Mouse (Mus musculus): ENCODE results near the gene Arl9.
"Not testable (repeated sequence)": the region's sequence is repeated elsewhere in the genome, so short reads cannot be mapped to it uniquely, and the experiment has no call there.

The Arl9 gene

DNA sequence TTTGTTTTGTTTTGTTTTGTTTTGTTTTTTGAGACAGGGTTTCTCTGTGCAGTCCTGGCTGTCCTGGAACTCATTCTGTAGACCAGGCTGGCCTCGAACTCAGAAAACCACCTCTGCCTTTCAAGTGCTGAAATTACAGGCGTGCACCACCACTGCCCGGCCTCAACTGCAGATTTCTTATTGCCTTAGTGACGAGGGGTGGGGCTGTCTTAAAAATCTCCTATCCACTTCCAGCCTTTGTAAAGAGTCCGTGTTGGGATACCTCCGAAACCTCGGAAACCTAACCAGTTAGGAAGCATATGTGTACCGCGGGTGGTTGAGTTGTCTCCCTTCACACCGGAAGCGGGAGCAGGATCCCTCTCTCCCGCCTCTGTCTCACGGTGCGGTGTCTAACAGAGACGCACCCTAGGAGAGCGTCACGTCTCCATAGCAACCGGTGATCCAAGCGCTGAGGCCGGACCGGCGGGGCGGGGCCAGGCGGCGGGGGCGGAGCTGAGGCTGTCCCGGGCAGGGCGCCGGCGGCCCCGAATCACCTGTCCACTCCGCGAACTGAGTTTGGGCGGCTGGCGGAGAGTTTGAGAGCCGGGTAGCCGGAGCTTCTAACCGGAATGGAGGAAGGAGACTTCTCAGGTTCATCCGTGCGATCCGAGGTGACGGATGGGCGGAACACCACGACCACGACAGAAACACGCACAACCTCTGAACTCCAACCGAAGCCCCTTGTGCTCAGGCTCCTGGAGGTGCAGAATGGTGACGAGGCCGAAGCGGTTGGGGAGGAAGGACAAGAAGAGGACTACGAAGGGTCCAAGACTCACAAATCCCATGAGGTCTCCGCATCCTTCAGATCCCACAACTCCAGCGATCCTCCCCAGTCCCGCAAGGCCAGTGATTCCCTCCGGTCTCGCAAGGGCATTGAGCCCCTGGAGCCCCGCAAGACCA is 12.0 kb downstream of the Arl9 start, which contains the start of gene Thegl:
Gene Thegl, plus strand, starts transcription at position 480 of the 939 bp plus-strand sequence.
- DNase-seq (ENCODE audit: low spot score), result peak; percentile 84

DNA sequence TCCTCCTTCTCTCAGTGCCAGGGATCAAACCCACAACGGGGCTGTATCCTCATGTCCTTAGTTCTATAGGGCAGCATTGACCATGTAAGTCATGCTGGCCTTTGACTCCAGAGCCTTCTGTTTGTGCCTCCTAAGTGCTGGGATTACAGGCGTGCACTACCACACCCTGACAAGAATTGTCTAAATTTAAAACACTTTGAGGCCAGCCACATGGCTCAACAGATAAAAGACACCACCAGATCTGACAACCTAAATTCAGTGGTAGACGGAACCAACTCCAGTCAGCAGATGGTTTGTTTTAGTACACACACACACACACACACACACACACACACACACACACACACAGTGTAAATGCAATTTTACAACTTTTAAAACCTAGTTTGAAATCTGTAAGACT is 24.2 kb downstream of the Arl9 start:
- no peak for DNase-seq (ENCODE audit: low spot score)

DNA sequence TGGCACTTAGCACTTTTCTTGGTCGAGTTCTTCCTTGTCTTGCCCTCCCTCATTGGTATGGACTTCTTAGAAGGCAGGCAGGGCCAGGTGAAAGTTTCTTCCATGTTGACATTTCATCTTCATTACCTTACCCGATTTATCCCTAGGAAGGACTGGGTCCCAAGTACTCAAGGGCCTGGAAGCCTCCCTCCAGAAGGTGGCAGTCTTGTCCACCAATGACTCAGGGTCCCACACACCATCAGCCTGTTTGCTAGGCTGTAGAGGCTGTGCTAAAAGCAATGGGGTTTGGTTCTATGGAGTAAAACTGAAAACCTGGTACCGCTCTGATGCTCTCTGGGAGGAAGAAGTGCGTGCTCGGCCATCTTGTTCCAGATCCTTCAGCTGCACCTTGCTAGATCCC is 25.9 kb downstream of the Arl9 start:
- no peak for DNase-seq (ENCODE audit: low spot score)

DNA sequence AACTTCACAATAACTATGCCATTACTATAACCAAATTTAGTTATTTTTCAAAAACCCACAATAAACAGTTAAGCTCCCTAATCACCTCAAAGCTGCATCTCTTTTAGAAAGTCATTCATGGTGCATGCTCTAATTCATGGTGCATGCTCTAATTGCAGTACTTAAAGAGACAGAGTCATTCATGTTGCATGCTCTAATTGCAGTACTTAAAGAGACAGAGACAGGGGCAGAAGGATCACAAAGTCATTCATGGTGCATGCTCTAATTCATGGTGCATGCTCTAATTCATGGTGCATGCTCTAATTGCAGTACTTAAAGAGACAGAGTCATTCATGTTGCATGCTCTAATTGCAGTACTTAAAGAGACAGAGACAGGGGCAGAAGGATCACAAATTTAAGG is 31.2 kb downstream of the Arl9 start:
- not testable (repeated sequence) for DNase-seq (ENCODE audit: low spot score)

DNA sequence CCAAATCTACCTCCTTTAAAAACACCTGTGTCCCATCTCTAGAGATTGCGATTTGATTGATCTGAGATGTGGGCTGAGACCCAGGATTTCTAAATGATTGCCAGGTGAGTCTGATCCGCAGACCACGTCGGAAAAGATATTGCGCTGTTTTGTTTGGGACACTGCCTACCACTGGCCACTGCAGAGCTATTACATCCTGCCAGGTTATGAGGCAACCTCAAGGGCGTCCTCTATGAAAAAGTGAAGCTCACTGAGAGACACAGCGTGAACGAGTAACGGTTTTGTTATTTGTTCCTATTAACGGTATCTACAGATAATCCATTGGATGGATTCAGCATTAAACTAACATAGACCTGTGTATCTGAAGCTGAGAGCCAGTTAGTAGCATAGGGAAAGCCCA is 34.6 kb downstream of the Arl9 start:
- no peak for DNase-seq (ENCODE audit: low spot score)

DNA sequence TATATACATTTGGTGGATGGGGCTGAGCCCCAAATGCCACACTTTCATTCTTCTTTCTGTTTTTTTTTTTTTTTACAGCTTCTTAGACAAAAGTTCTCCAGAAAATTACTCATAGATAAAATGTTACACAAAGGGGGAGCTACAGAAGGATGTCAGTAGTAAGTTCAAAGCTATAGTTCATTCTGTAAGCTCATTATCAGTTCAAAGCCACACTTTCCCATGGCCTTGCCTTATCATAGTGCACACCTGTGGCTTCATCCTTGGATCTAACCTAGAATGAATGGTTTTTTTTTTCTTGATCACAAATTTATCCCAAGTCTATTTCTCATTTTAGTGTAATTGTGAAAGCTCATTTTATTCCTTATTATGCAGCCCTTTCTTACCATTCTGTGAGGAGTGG is 35.5 kb downstream of the Arl9 start:
- no peak for DNase-seq (ENCODE audit: low spot score)

DNA sequence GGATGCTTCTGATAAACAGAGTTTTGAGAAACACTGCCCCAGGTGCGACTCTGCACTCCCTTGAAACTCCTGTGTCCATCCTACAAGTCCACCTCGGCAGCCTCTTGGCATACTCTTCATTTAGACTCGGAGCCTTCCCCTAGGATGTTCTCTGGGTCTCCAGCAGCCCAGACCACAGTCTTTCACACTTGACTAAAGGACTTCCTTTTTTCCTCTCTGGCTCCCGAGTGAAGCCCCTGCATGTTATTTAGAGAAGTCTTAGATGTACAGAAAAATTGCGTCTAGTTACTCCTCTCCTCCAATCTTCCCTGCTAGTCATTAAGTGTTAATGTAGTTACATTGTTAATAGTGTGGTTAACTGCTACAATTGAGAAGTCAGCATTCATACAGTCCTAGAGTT is 40.5 kb downstream of the Arl9 start:
- no peak for DNase-seq (ENCODE audit: low spot score)

DNA sequence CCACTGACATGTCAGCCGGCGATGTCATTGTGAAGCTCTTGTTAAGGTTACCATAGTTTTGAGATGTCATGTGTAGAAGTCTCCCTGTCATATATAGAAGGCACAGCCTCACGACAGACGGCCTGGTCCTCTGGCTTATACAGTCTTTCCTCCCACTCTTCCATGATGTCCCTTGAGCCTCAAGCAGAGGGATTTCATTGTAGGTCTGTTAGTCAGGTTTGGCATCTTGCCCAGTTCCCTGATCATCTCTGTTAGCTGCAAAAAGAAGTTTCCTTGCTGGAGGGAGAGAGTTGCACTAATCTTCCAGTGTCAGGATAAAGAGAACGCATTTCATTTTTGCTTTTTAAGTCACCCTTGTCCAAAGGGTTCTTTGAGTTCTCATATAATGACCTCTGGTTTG is 48.8 kb downstream of the Arl9 start:
- no peak for DNase-seq (ENCODE audit: low spot score)

DNA sequence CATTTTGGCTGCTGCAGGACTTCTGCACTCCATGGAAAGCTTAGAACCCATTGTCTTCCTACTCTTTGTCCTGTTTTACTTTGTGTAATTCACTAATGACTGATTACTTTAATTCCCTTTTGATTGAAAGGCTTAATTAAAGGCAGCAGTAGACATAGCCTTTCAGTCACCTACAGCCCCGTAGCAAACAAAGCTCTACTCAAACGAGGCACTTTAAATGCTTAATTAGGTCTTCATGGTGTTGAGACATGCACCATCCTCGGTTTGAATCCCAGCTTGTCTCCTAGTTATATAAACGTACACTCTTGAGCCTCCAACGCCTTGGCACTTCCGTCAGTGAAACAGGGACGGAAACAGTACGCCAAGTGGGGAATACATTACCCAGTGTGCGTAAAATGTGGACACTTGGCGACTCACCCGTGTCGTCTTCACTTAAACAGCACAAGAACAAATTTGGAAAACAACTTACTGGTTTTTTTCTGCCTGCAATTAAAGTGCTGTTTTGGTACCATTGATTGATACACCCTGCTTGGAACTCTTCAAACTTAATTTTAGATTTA is 53.1 kb downstream of the Arl9 start:
- DNase-seq (ENCODE audit: low spot score), result no peak

All from testis, postnatal 14 days (tissue).